Mouse (Mus musculus): ENCODE measurements around the gene Tnp2. TPM values are rescaled to one million over a fixed set of nuclear protein-coding genes. Genes with fewer than 3 reads are reported as not detected.
A peak's percentile ranks its signal among the peaks of the same experiment; 100 is the strongest.

Gene Tnp2
- polyA plus RNA-seq, 1 experiment from 2014 or later: not detected

- no peak overlapping the region for H3K9ac ChIP-seq
- ATAC-seq (ENCODE audit: insufficient number of reproducible peaks, low FRiP score): no peak
- no peak overlapping the region for H3K4me3 ChIP-seq
- peaks cover 21% of the 10 kb centered on the region for H3K4me1 ChIP-seq (replicated peaks)
- H3K36me3 ChIP-seq: no peaks in the 10 kb centered on the region
- peaks cover 15% of the 10 kb centered on the region; the same call in 1 of the 2 replicates for H3K27me3 ChIP-seq (replicated peaks)
- no peak overlapping the region for H3K27ac ChIP-seq (ENCODE audit: poor library complexity, severe bottlenecking)
- H3K9me3 ChIP-seq (replicated peaks): no peaks in the 10 kb centered on the region
- no peak overlapping the region for H3K4me2 ChIP-seq
- 47% methylated on average over 9 of the region's 9 CpGs for WGBS
Observed at GRCm38 (mm10) chr16:10768821-10769220, 19.6 kb downstream of the Tnp2 start.

DNA sequence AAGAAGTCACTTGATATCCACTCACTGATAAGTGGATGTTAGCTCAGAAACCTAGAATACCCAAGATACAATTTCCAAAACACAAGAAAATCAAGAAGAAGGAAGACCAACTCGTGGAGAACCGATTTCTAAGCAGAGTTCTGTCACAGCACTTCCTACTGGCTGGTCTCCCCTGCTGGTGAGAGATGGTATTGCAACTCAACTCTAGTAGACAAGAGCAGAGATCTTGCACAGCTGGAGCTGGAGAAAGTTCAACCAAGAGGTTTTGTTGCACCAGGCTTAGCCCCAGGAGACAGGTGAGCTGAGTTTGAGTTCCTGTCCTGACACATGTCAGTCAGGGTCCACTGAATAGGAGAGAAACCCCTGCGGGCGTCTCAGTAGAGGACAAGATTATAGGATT lies 21.3 kb downstream of the Tnp2 start:
- no peak overlapping the region for H3K4me2 ChIP-seq
- H3K9me3 ChIP-seq (replicated peaks): no peaks in the 10 kb centered on the region
- 41% methylated on average over 4 of the region's 4 CpGs for WGBS
- H3K4me1 ChIP-seq (replicated peaks): peaks cover 21% of the 10 kb centered on the region
- H3K36me3 ChIP-seq: no peaks in the 10 kb centered on the region
- H3K9ac ChIP-seq: no peak overlapping the region
- peaks cover 27% of the 10 kb centered on the region for H3K27me3 ChIP-seq (replicated peaks)
- no peak overlapping the region for H3K4me3 ChIP-seq
- ATAC-seq (ENCODE audit: insufficient number of reproducible peaks, low FRiP score): no peak
- H3K27ac ChIP-seq (ENCODE audit: poor library complexity, severe bottlenecking): no peak overlapping the region

DNA sequence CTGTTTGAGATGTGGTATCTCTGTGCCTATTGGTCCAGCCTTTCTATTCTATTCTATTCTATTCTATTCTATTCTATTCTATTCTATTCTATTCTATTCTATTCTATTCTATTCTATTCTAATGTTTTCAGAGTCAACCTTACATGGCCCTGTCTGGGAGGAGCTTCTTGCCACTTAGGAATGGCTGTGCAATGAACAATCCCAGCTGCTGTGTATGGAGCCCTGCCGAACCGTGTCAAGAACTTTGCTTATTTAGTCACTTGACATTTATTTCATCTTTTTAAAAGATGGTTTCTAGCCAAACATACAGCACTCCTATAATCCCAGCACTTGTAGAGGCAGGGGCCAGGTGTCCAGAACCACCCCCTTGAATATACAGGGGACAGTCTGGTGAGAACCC lies 24.1 kb downstream of the Tnp2 start:
- 70% methylated on average over 2 of the region's 2 CpGs for WGBS
- ATAC-seq (ENCODE audit: insufficient number of reproducible peaks, low FRiP score): no peak

GRCm38 (mm10) chr16:10763540-10764264 lies 24.8 kb downstream of the Tnp2 start:
- Histone ChIP-seq H3K9me3 (replicated peaks) (no peaks in the 10 kb centered on the region), H3K27ac (ENCODE audit: poor library complexity, severe bottlenecking) (no peak overlapping the region), H3K4me1 (replicated peaks) (peaks cover 7% of the 10 kb centered on the region), H3K4me2 (no peak overlapping the region), H3K36me3 (no peaks in the 10 kb centered on the region), H3K9ac (no peak overlapping the region), H3K27me3 (replicated peaks) (peaks cover 22% of the 10 kb centered on the region), H3K4me3 (no peak overlapping the region)
- no peak for ATAC-seq (ENCODE audit: insufficient number of reproducible peaks, low FRiP score)
- 52% methylated on average over 6 of the region's 6 CpGs for WGBS

More for the DNA sequence above, 24.1 kb downstream of the Tnp2 start:
- Histone ChIP-seq H3K4me2 (no peak overlapping the region), H3K4me3 (no peak overlapping the region), H3K9ac (no peak overlapping the region), H3K36me3 (no peaks in the 10 kb centered on the region), H3K27ac (ENCODE audit: poor library complexity, severe bottlenecking) (no peak overlapping the region), H3K4me1 (replicated peaks) (peaks cover 8% of the 10 kb centered on the region), H3K9me3 (replicated peaks) (no peaks in the 10 kb centered on the region), H3K27me3 (replicated peaks) (peaks cover 24% of the 10 kb centered on the region)

DNA sequence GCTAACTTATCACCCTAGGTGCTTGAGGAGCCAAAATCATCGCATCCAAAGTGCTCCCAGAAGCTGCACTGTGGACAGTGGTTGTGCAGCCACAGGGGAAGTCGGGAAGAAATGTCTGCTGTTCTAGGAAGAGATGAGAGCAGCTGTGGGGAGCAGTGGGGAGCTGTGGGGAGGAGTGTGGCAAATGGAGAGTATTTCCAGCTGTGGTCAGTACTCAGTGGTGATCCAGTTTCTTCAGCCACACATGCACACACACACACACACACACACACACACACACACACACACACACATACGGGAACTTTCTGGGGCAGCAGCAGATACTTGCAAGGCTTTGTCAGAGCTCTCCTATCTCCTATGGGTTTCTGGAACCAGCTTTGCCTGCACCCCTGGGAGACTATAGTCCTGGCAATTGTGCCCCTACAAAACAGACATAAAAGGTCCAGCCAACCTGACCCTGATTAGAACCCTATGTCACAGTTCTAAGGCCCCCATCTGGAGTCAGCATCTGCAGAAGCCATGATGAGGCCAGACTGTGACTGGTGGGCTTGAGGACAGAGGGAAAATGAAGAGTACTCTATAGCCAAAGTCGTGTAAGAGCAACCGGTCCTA lies 25.8 kb downstream of the Tnp2 start:
- Histone ChIP-seq H3K4me3 (no peak overlapping the region), H3K27ac (ENCODE audit: poor library complexity, severe bottlenecking) (no peak overlapping the region), H3K27me3 (replicated peaks) (peaks cover 15% of the 10 kb centered on the region), H3K36me3 (no peaks in the 10 kb centered on the region), H3K9ac (no peak overlapping the region), H3K9me3 (replicated peaks) (no peaks in the 10 kb centered on the region), H3K4me1 (replicated peaks) (peaks cover 7% of the 10 kb centered on the region), H3K4me2 (no peak overlapping the region)
- no peak for ATAC-seq (ENCODE audit: insufficient number of reproducible peaks, low FRiP score)
- 67% methylated on average over 5 of the region's 5 CpGs for WGBS

DNA sequence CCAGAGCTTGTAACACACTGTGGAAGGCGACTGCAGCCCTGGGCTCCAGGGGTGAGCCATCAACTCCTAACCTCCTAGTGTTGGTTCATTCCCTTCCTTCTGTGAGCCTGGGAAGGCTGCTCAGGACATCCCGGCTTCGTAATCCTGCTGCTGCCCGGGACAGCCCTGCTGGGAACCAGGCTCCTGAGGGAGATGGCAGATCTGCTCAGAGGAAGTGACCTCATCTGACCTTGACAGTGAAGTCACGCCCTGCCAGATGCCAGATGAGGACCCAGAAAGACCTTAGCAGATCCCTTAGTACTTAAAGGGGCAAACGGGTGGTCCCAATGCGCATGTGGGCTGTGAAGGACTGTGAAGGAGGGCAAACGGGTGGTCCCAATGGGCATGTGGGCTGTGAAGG lies 27.3 kb downstream of the Tnp2 start:
- Histone ChIP-seq H3K9me3 (replicated peaks) (no peaks in the 10 kb centered on the region), H3K27ac (ENCODE audit: poor library complexity, severe bottlenecking) (no peak overlapping the region), H3K4me2 (no peak overlapping the region), H3K9ac (no peak overlapping the region), H3K36me3 (no peaks in the 10 kb centered on the region), H3K27me3 (replicated peaks) (peaks cover 15% of the 10 kb centered on the region), H3K4me3 (no peak overlapping the region), H3K4me1 (replicated peaks) (peaks cover 7% of the 10 kb centered on the region)
- WGBS: 48% methylated on average over 8 of the region's 8 CpGs
- ATAC-seq (ENCODE audit: insufficient number of reproducible peaks, low FRiP score): no peak

GRCm38 (mm10) chr16:10756168-10756567 lies 32.3 kb downstream of the Tnp2 start:
- no peak for ATAC-seq (ENCODE audit: insufficient number of reproducible peaks, low FRiP score)

GRCm38 (mm10) chr16:10754521-10755296 lies 33.8 kb downstream of the Tnp2 start:
- Histone ChIP-seq H3K4me1 (replicated peaks) (peaks cover 8% of the 10 kb centered on the region), H3K36me3 (no peaks in the 10 kb centered on the region), H3K9ac (no peak overlapping the region), H3K27me3 (replicated peaks) (no peaks in the 10 kb centered on the region; the same call in 1 of the 2 replicates), H3K9me3 (replicated peaks) (no peaks in the 10 kb centered on the region), H3K4me2 (no peak overlapping the region), H3K27ac (ENCODE audit: poor library complexity, severe bottlenecking) (no peak overlapping the region), H3K4me3 (no peak overlapping the region)
- WGBS: 72% methylated on average over 3 of the region's 3 CpGs
- no peak for ATAC-seq (ENCODE audit: insufficient number of reproducible peaks, low FRiP score)

More at GRCm38 (mm10) chr16:10756168-10756567, 32.3 kb downstream of the Tnp2 start:
- Histone ChIP-seq H3K27me3 (replicated peaks) (no peaks in the 10 kb centered on the region; the same call in 1 of the 2 replicates), H3K9ac (no peak overlapping the region), H3K9me3 (replicated peaks) (no peaks in the 10 kb centered on the region), H3K4me1 (replicated peaks) (peaks cover 4% of the 10 kb centered on the region), H3K4me2 (no peak overlapping the region), H3K4me3 (no peak overlapping the region), H3K27ac (ENCODE audit: poor library complexity, severe bottlenecking) (no peak overlapping the region), H3K36me3 (no peaks in the 10 kb centered on the region)
- WGBS: 75% methylated on average over 6 of the region's 6 CpGs

GRCm38 (mm10) chr16:10749824-10750223 lies 38.6 kb downstream of the Tnp2 start:
- 25% methylated on average over 7 of the region's 7 CpGs for WGBS
- H3K9me3 ChIP-seq (replicated peaks): no peaks in the 10 kb centered on the region
- no peaks in the 10 kb centered on the region for H3K36me3 ChIP-seq
- no peak overlapping the region for H3K9ac ChIP-seq
- ATAC-seq (ENCODE audit: insufficient number of reproducible peaks, low FRiP score): peak; percentile 71; the same call in 1 of the 2 replicates
- H3K4me2 ChIP-seq: no peak overlapping the region
- no peak overlapping the region for H3K4me3 ChIP-seq
- no peaks in the 10 kb centered on the region for H3K27me3 ChIP-seq (replicated peaks)
- H3K4me1 ChIP-seq (replicated peaks): peaks cover 17% of the 10 kb centered on the region
- H3K27ac ChIP-seq (ENCODE audit: poor library complexity, severe bottlenecking): 0 out of 2 replicates have a peak overlapping the region, but pooled peaks have one; percentile 10

GRCm38 (mm10) chr16:10749226-10749625 lies 39.2 kb downstream of the Tnp2 start:
- no peak for ATAC-seq (ENCODE audit: insufficient number of reproducible peaks, low FRiP score)
- no peak overlapping the region for H3K4me3 ChIP-seq
- no peak overlapping the region for H3K4me2 ChIP-seq
- H3K27me3 ChIP-seq (replicated peaks): no peaks in the 10 kb centered on the region
- H3K4me1 ChIP-seq (replicated peaks): peaks cover 17% of the 10 kb centered on the region
- H3K9me3 ChIP-seq (replicated peaks): no peaks in the 10 kb centered on the region
- 28% methylated on average over 7 of the region's 7 CpGs for WGBS
- H3K36me3 ChIP-seq: no peaks in the 10 kb centered on the region
- H3K9ac ChIP-seq: no peak overlapping the region
- H3K27ac ChIP-seq (ENCODE audit: poor library complexity, severe bottlenecking): 0 out of 2 replicates have a peak overlapping the region, but pooled peaks have one; percentile 10

DNA sequence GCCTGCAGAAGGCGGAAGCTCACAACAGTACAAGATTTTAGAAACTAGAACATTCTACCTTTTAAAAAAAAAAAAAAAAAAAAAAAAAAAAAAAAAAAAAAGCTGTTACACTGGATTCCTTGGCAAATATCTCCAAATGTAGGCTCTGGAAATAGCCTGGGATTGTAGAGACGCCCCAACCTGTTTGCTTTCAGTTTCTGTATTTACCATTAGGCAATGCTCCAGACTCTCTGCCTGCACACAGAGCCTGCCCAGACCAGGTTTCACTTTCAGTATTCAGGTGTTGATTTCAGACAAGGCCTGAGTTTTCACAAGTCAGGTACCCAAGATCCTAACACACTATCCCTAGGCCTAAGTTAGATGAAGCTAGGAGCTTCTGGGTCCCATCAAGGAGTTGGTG lies 47.4 kb downstream of the Tnp2 start:
- peaks cover 40% of the 10 kb centered on the region for H3K4me1 ChIP-seq (replicated peaks)
- no peaks in the 10 kb centered on the region for H3K36me3 ChIP-seq
- H3K27ac ChIP-seq (ENCODE audit: poor library complexity, severe bottlenecking): no peak overlapping the region
- no peak overlapping the region for H3K9ac ChIP-seq
- H3K4me2 ChIP-seq: no peak overlapping the region
- no peak overlapping the region for H3K4me3 ChIP-seq
- no peaks in the 10 kb centered on the region for H3K27me3 ChIP-seq (replicated peaks)
- ATAC-seq (ENCODE audit: insufficient number of reproducible peaks, low FRiP score): no peak
- WGBS: 73% methylated on average over 2 of the region's 2 CpGs
- no peaks in the 10 kb centered on the region for H3K9me3 ChIP-seq (replicated peaks)

All from heart, embryonic 12.5 days (tissue).